Mouse (Mus musculus): ENCODE measurements around the gene Gm44502. TPM values are rescaled to one million over a fixed set of nuclear protein-coding genes. Genes with fewer than 3 reads are reported as not detected.
A peak's percentile ranks its signal among the peaks of the same experiment; 100 is the strongest.

Gene Gm44502
- not detected in 2 replicates for polyA plus RNA-seq (2014; fragmentation: Nextera tagmentation; extraction: Ambion mirVana)

GRCm38 (mm10) chr15:89429352-89430221, at the start of gene Gm44502, which contains the start of the genes C730034F03Rik and Chkb:
Gene Gm44502, minus strand, starts transcription at chr15:89429696.
Gene C730034F03Rik, plus strand, starts transcription at chr15:89429589.
Gene Chkb, minus strand, starts transcription at chr15:89429908.
- H3K4me1 ChIP-seq (replicated peaks; ENCODE audit: control insufficient read depth, insufficient read depth, low read length) = peaks cover 11% of the 10 kb centered on the region
- no peaks in the 10 kb centered on the region for H3K27me3 ChIP-seq (replicated peaks; ENCODE audit: control insufficient read depth, insufficient read depth, low read length)
- peak within 1 kb of the TSS; percentile 86 for H3K9ac ChIP-seq (ENCODE audit: low read depth, low read length)
- DNase-seq (ENCODE audit: low spot score) = peak; percentile 91
- H3K4me2 ChIP-seq = peak within 1 kb of the TSS; percentile 93
- H3K27ac ChIP-seq (ENCODE audit: low read depth, low read length) = peak within 1 kb of the TSS; percentile 96
- peak; percentile 90 for ATAC-seq (replicated peaks; ENCODE audit: low FRiP score)
- H3K9me3 ChIP-seq (ENCODE audit: control insufficient read depth, low read length) = no peaks in the 10 kb centered on the region
- H3K36me3 ChIP-seq (ENCODE audit: control insufficient read depth, insufficient read depth, low read length) = peaks cover 7% of the 10 kb centered on the region; the same call in 1 of the 2 replicates
- under 1% methylated on average over 70 of the region's 70 CpGs for WGBS
- peak within 1 kb of the TSS; percentile 76 for H3K4me3 ChIP-seq (ENCODE audit: low read depth, low read length)

GRCm38 (mm10) chr15:89478622-89479021, 49.1 kb upstream of the Gm44502 start:
- H3K9ac ChIP-seq (ENCODE audit: low read depth, low read length) = no peak overlapping the region
- ATAC-seq (replicated peaks; ENCODE audit: low FRiP score) (no peak), DNase-seq (ENCODE audit: low spot score) (no peak)
- H3K27ac ChIP-seq (ENCODE audit: low read depth, low read length) = no peak overlapping the region
- no peak overlapping the region for H3K4me3 ChIP-seq (ENCODE audit: low read depth, low read length)
- H3K27me3 ChIP-seq (replicated peaks; ENCODE audit: control insufficient read depth, insufficient read depth, low read length) = no peaks in the 10 kb centered on the region
- peaks cover 15% of the 10 kb centered on the region for H3K4me1 ChIP-seq (replicated peaks; ENCODE audit: control insufficient read depth, insufficient read depth, low read length)
- no peaks in the 10 kb centered on the region for H3K36me3 ChIP-seq (ENCODE audit: control insufficient read depth, insufficient read depth, low read length)
- no peaks in the 10 kb centered on the region for H3K9me3 ChIP-seq (ENCODE audit: control insufficient read depth, low read length)
- 75% methylated on average over 3 of the region's 3 CpGs for WGBS
- H3K4me2 ChIP-seq = no peak overlapping the region

GRCm38 (mm10) chr15:89477806-89478205, 48.3 kb upstream of the Gm44502 start:
- WGBS = 64% methylated on average over 8 of the region's 8 CpGs
- H3K4me2 ChIP-seq = peak overlapping the region; percentile 14; the same call in 1 of the 2 replicates

GRCm38 (mm10) chr15:89477091-89477491, 47.6 kb upstream of the Gm44502 start, which contains the start of gene Arsa:
Gene Arsa, minus strand, starts transcription at chr15:89477425.
- Histone ChIP-seq H3K4me2 (peak within 1 kb of the TSS; percentile 77), H3K4me3 (ENCODE audit: low read depth, low read length) (peak within 1 kb of the TSS; percentile 62), H3K27me3 (replicated peaks; ENCODE audit: control insufficient read depth, insufficient read depth, low read length) (no peaks in the 10 kb centered on the region), H3K36me3 (ENCODE audit: control insufficient read depth, insufficient read depth, low read length) (no peaks in the 10 kb centered on the region), H3K9me3 (ENCODE audit: control insufficient read depth, low read length) (no peaks in the 10 kb centered on the region), H3K9ac (ENCODE audit: low read depth, low read length) (peak within 1 kb of the TSS; percentile 73), H3K4me1 (replicated peaks; ENCODE audit: control insufficient read depth, insufficient read depth, low read length) (peaks cover 15% of the 10 kb centered on the region), H3K27ac (ENCODE audit: low read depth, low read length) (peak within 1 kb of the TSS; percentile 35)
- WGBS = 22% methylated on average over 9 of the region's 9 CpGs
- DNase-seq (ENCODE audit: low spot score) (no peak), ATAC-seq (replicated peaks; ENCODE audit: low FRiP score) (no peak)

More at GRCm38 (mm10) chr15:89477806-89478205, 48.3 kb upstream of the Gm44502 start:
- no peaks in the 10 kb centered on the region for H3K9me3 ChIP-seq (ENCODE audit: control insufficient read depth, low read length)
- H3K27me3 ChIP-seq (replicated peaks; ENCODE audit: control insufficient read depth, insufficient read depth, low read length) = no peaks in the 10 kb centered on the region
- peaks cover 15% of the 10 kb centered on the region for H3K4me1 ChIP-seq (replicated peaks; ENCODE audit: control insufficient read depth, insufficient read depth, low read length)
- H3K9ac ChIP-seq (ENCODE audit: low read depth, low read length) = no peak overlapping the region
- peak overlapping the region; percentile 2; the same call in 1 of the 2 replicates for H3K4me3 ChIP-seq (ENCODE audit: low read depth, low read length)
- no peaks in the 10 kb centered on the region for H3K36me3 ChIP-seq (ENCODE audit: control insufficient read depth, insufficient read depth, low read length)
- ATAC-seq (replicated peaks; ENCODE audit: low FRiP score) (no peak), DNase-seq (ENCODE audit: low spot score) (no peak)
- H3K27ac ChIP-seq (ENCODE audit: low read depth, low read length) = no peak overlapping the region

GRCm38 (mm10) chr15:89476475-89476815, 46.9 kb upstream of the Gm44502 start:
- WGBS = 5% methylated on average over 5 of the region's 5 CpGs

GRCm38 (mm10) chr15:89475611-89476474, 46.3 kb upstream of the Gm44502 start:
- ATAC-seq (replicated peaks; ENCODE audit: low FRiP score) (peak; percentile 98), DNase-seq (ENCODE audit: low spot score) (peak; percentile 92)
- Histone ChIP-seq H3K36me3 (ENCODE audit: control insufficient read depth, insufficient read depth, low read length) (no peaks in the 10 kb centered on the region), H3K9me3 (ENCODE audit: control insufficient read depth, low read length) (no peaks in the 10 kb centered on the region), H3K27me3 (replicated peaks; ENCODE audit: control insufficient read depth, insufficient read depth, low read length) (no peaks in the 10 kb centered on the region), H3K4me3 (ENCODE audit: low read depth, low read length) (peak overlapping the region; percentile 62), H3K4me1 (replicated peaks; ENCODE audit: control insufficient read depth, insufficient read depth, low read length) (peaks cover 15% of the 10 kb centered on the region), H3K4me2 (peak overlapping the region; percentile 77), H3K27ac (ENCODE audit: low read depth, low read length) (peak overlapping the region; percentile 35), H3K9ac (ENCODE audit: low read depth, low read length) (peak overlapping the region; percentile 73)
- 9% methylated on average over 44 of the region's 44 CpGs for WGBS

More at GRCm38 (mm10) chr15:89476475-89476815, 46.9 kb upstream of the Gm44502 start:
- no peak for DNase-seq (ENCODE audit: low spot score)
- no peak for ATAC-seq (replicated peaks; ENCODE audit: low FRiP score)
- no peaks in the 10 kb centered on the region for H3K9me3 ChIP-seq (ENCODE audit: control insufficient read depth, low read length)
- H3K4me2 ChIP-seq = peak overlapping the region; percentile 77
- peak overlapping the region; percentile 73 for H3K9ac ChIP-seq (ENCODE audit: low read depth, low read length)
- peak overlapping the region; percentile 35 for H3K27ac ChIP-seq (ENCODE audit: low read depth, low read length)
- peak overlapping the region; percentile 62 for H3K4me3 ChIP-seq (ENCODE audit: low read depth, low read length)
- no peaks in the 10 kb centered on the region for H3K27me3 ChIP-seq (replicated peaks; ENCODE audit: control insufficient read depth, insufficient read depth, low read length)
- no peaks in the 10 kb centered on the region for H3K36me3 ChIP-seq (ENCODE audit: control insufficient read depth, insufficient read depth, low read length)
- peaks cover 15% of the 10 kb centered on the region for H3K4me1 ChIP-seq (replicated peaks; ENCODE audit: control insufficient read depth, insufficient read depth, low read length)

GRCm38 (mm10) chr15:89475293-89475600, 45.8 kb upstream of the Gm44502 start:
- 64% methylated on average over 7 of the region's 7 CpGs for WGBS
- Histone ChIP-seq H3K4me3 (ENCODE audit: low read depth, low read length) (peak overlapping the region; percentile 62), H3K27ac (ENCODE audit: low read depth, low read length) (no peak overlapping the region; the same call in 1 of the 2 replicates), H3K27me3 (replicated peaks; ENCODE audit: control insufficient read depth, insufficient read depth, low read length) (no peaks in the 10 kb centered on the region), H3K4me2 (peak overlapping the region; percentile 77), H3K4me1 (replicated peaks; ENCODE audit: control insufficient read depth, insufficient read depth, low read length) (peaks cover 15% of the 10 kb centered on the region), H3K9me3 (ENCODE audit: control insufficient read depth, low read length) (no peaks in the 10 kb centered on the region), H3K9ac (ENCODE audit: low read depth, low read length) (peak overlapping the region; percentile 58), H3K36me3 (ENCODE audit: control insufficient read depth, insufficient read depth, low read length) (no peaks in the 10 kb centered on the region)
- ATAC-seq (replicated peaks; ENCODE audit: low FRiP score) (no peak), DNase-seq (ENCODE audit: low spot score) (no peak)

GRCm38 (mm10) chr15:89474596-89475292, 45.2 kb upstream of the Gm44502 start:
- H3K4me3 ChIP-seq (ENCODE audit: low read depth, low read length) = no peak overlapping the region
- H3K27ac ChIP-seq (ENCODE audit: low read depth, low read length) = no peak overlapping the region
- H3K4me1 ChIP-seq (replicated peaks; ENCODE audit: control insufficient read depth, insufficient read depth, low read length) = peaks cover 15% of the 10 kb centered on the region
- 89% methylated on average over 19 of the region's 19 CpGs for WGBS
- ATAC-seq (replicated peaks; ENCODE audit: low FRiP score) (no peak), DNase-seq (ENCODE audit: low spot score) (no peak)
- H3K9ac ChIP-seq (ENCODE audit: low read depth, low read length) = no peak overlapping the region
- H3K27me3 ChIP-seq (replicated peaks; ENCODE audit: control insufficient read depth, insufficient read depth, low read length) = no peaks in the 10 kb centered on the region
- no peaks in the 10 kb centered on the region for H3K9me3 ChIP-seq (ENCODE audit: control insufficient read depth, low read length)
- H3K4me2 ChIP-seq = peak overlapping the region; percentile 77
- H3K36me3 ChIP-seq (ENCODE audit: control insufficient read depth, insufficient read depth, low read length) = no peaks in the 10 kb centered on the region

Measured in liver, embryonic 11.5 days (tissue).